Mouse (Mus musculus) bone marrow, adult 2 months (tissue): Measurements from ENCODE around the gene E030018B13Rik.

Experiments
- CTCF ChIP-seq: fragments of 200-500 bp; IDR thresholded peaks from 2 replicates; pipeline ENCODE4 v1.5.1; 2011; ENCODE audit warnings: low read length, control low read depth; ENCODE audit not compliant: control insufficient read depth, insufficient read depth
- POLR2A ChIP-seq: fragments of 200-500 bp; IDR thresholded peaks from 2 replicates; pipeline ENCODE4 v1.6.1; 2011; ENCODE audit warnings: low read depth, mild to moderate bottlenecking, control low read depth, low read length, borderline replicate concordance; ENCODE audit not compliant: control insufficient read depth

- TF ChIP-seq CTCF (no peak), POLR2A (no peak)
These were observed 29.6 kb upstream of the E030018B13Rik start for GRCm38 (mm10) chr7:63887034-63887551.
